Mouse (Mus musculus) forebrain, embryonic 16.5 days (tissue): Measurements from ENCODE around the gene Gm47959. TPM values are rescaled to one million over a fixed set of nuclear protein-coding genes. Genes with fewer than 3 reads are reported as not detected.
"Not testable (repeated sequence)": the region's sequence is repeated elsewhere in the genome, so short reads cannot be mapped to it uniquely, and the experiment has no call there.

ENCODE experiments used
- ATAC-seq: fragments of 200-750 bp; cut with Nextera tagmentation; 2 replicates; pipeline ENCODE4 v1.8.0; 2017; ENCODE audit warnings: mild to moderate bottlenecking, moderate library complexity
- H3K27ac ChIP-seq: fragments of 300-500 bp; sonication (generic); 2 replicates; pipeline ENCODE4 v1.5.1; 2014; ENCODE audit warnings: low read length, control low read depth
- H3K27me3 ChIP-seq: fragments of 300-500 bp; sonication (generic); replicated peaks from 2 replicates; pipeline ENCODE4 v1.6.1; 2014; ENCODE audit warnings: low read length; ENCODE audit not compliant: control insufficient read depth, insufficient read depth
- H3K36me3 ChIP-seq: fragments of 300-500 bp; sonication (generic); 2 replicates; pipeline ENCODE4 v1.6.1; 2014; ENCODE audit not compliant: control insufficient read depth, insufficient read depth
- H3K4me1 ChIP-seq: fragments of 300-500 bp; sonication (generic); replicated peaks from 2 replicates; pipeline ENCODE4 v1.6.1; 2014; ENCODE audit warnings: low read length; ENCODE audit not compliant: control insufficient read depth, insufficient read depth
- H3K4me2 ChIP-seq: fragments of 300-500 bp; sonication (generic); 2 replicates; pipeline ENCODE4 v1.6.1; 2014; ENCODE audit warnings: mild to moderate bottlenecking, low read length, control low read depth
- H3K4me3 ChIP-seq: fragments of 300-500 bp; sonication (generic); replicated peaks from 2 replicates; pipeline ENCODE4 v1.5.1; 2014; ENCODE audit warnings: mild to moderate bottlenecking, low read length, control low read depth
- H3K9ac ChIP-seq: fragments of 300-500 bp; sonication (generic); replicated peaks from 2 replicates; pipeline ENCODE4 v1.6.1; 2014; ENCODE audit warnings: low read depth, low read length, control low read depth
- H3K9me3 ChIP-seq: fragments of 300-500 bp; sonication (generic); 2 replicates; pipeline ENCODE4 v1.6.1; 2016; ENCODE audit warnings: low read length; ENCODE audit not compliant: control insufficient read depth
- WGBS: fragments of 180-500 bp; shearing (Covaris S2); extraction: QIAGEN DNeasy Blood & Tissue Kit; methylation state at CpG from one replicate; pipeline ENCODE4 v1.1.7; 2014; 5-methylcytosine and 5-hydroxymethylcytosine counted together
- polyA plus RNA-seq: library from polyadenylated mRNA; unstranded; fragments of >200 nt; fragmentation: Nextera tagmentation; extraction: Ambion mirVana; gene quantifications from 2 replicates; pipeline ENCODE4 v1.2.1, GENCODE M21; 2015

Gm47959 gene
- not detected in 2 replicates for polyA plus RNA-seq

GRCm38 (mm10) chr1:83000306-83000705 lies at the start of gene Gm47959:
TSS of gene Gm47959 (plus strand) at chr1:83000548.
- not testable (repeated sequence) for H3K9me3 ChIP-seq, H3K27ac ChIP-seq, H3K4me3 ChIP-seq, H3K4me1 ChIP-seq, H3K27me3 ChIP-seq, ATAC-seq, H3K9ac ChIP-seq, H3K36me3 ChIP-seq, H3K4me2 ChIP-seq
- 96% methylated on average over 8 of the region's 9 CpGs for WGBS

GRCm38 (mm10) chr1:82955913-82956312 lies 44.4 kb upstream of the Gm47959 start, which contains the start of gene Gm7544:
TSS of gene Gm7544 (minus strand) at chr1:82956013.
- not testable (repeated sequence) for H3K9me3 ChIP-seq, H3K27me3 ChIP-seq, H3K27ac ChIP-seq, ATAC-seq, H3K4me3 ChIP-seq, H3K36me3 ChIP-seq, H3K9ac ChIP-seq, H3K4me2 ChIP-seq, H3K4me1 ChIP-seq

GRCm38 (mm10) chr1:82959870-82960385 lies 40.4 kb upstream of the Gm47959 start, which contains the start of gene Gm47955:
TSS of gene Gm47955 (plus strand) at chr1:82960286.
- Histone ChIP-seq H3K4me1 (no peaks in the 10 kb centered on the region), H3K27me3 (no peaks in the 10 kb centered on the region), H3K4me3 (no peak within 1 kb of the TSS), H3K4me2 (no peak within 1 kb of the TSS), H3K9ac (no peak within 1 kb of the TSS), H3K9me3 (no peaks in the 10 kb centered on the region), H3K27ac (no peak within 1 kb of the TSS), H3K36me3 (no peaks in the 10 kb centered on the region)
- ATAC-seq: no peak
- WGBS: 95% methylated on average over 11 of the region's 11 CpGs

GRCm38 (mm10) chr1:82966413-82966812 lies 33.9 kb upstream of the Gm47959 start:
- no peaks in the 10 kb centered on the region for H3K4me1 ChIP-seq
- H3K4me3 ChIP-seq: no peak overlapping the region
- no peak for ATAC-seq
- no peak overlapping the region for H3K4me2 ChIP-seq
- no peaks in the 10 kb centered on the region for H3K9me3 ChIP-seq
- H3K36me3 ChIP-seq: no peaks in the 10 kb centered on the region
- no peak overlapping the region for H3K9ac ChIP-seq
- 81% methylated on average over 3 of the region's 3 CpGs for WGBS
- H3K27ac ChIP-seq: no peak overlapping the region
- H3K27me3 ChIP-seq: no peaks in the 10 kb centered on the region

GRCm38 (mm10) chr1:82972046-82972445 lies 28.3 kb upstream of the Gm47959 start:
- Histone ChIP-seq H3K9ac (no peak overlapping the region), H3K9me3 (no peaks in the 10 kb centered on the region), H3K27me3 (no peaks in the 10 kb centered on the region), H3K4me1 (no peaks in the 10 kb centered on the region), H3K36me3 (no peaks in the 10 kb centered on the region), H3K4me3 (no peak overlapping the region), H3K4me2 (no peak overlapping the region), H3K27ac (no peak overlapping the region)
- WGBS: 74% methylated on average over 4 of the region's 4 CpGs
- no peak for ATAC-seq

- ATAC-seq: no peak
- Histone ChIP-seq H3K4me1 (no peaks in the 10 kb centered on the region), H3K4me3 (no peak overlapping the region), H3K36me3 (no peaks in the 10 kb centered on the region), H3K4me2 (no peak overlapping the region), H3K9me3 (no peaks in the 10 kb centered on the region), H3K27ac (no peak overlapping the region), H3K9ac (no peak overlapping the region), H3K27me3 (no peaks in the 10 kb centered on the region)
- WGBS: 75% methylated on average over 1 of the region's 1 CpGs
Observed at GRCm38 (mm10) chr1:82973244-82973643, 27.1 kb upstream of the Gm47959 start.

GRCm38 (mm10) chr1:82973901-82974300 lies 26.4 kb upstream of the Gm47959 start:
- WGBS: 83% methylated on average over 6 of the region's 6 CpGs
- H3K4me1 ChIP-seq: no peaks in the 10 kb centered on the region

GRCm38 (mm10) chr1:82974342-82974741 lies 26.0 kb upstream of the Gm47959 start:
- Histone ChIP-seq H3K27ac (no peak overlapping the region), H3K4me2 (no peak overlapping the region), H3K27me3 (no peaks in the 10 kb centered on the region), H3K4me3 (no peak overlapping the region), H3K9me3 (no peaks in the 10 kb centered on the region), H3K9ac (no peak overlapping the region), H3K4me1 (no peaks in the 10 kb centered on the region), H3K36me3 (no peaks in the 10 kb centered on the region)
- ATAC-seq: no peak
- 91% methylated on average over 9 of the region's 9 CpGs for WGBS

More at GRCm38 (mm10) chr1:82973901-82974300, 26.4 kb upstream of the Gm47959 start:
- Histone ChIP-seq H3K36me3 (no peaks in the 10 kb centered on the region), H3K9me3 (no peaks in the 10 kb centered on the region), H3K27me3 (no peaks in the 10 kb centered on the region), H3K9ac (no peak overlapping the region), H3K4me2 (no peak overlapping the region), H3K4me3 (no peak overlapping the region), H3K27ac (no peak overlapping the region)
- no peak for ATAC-seq

GRCm38 (mm10) chr1:82975750-82976149 lies 24.6 kb upstream of the Gm47959 start:
- no peaks in the 10 kb centered on the region for H3K9me3 ChIP-seq
- 88% methylated on average over 5 of the region's 5 CpGs for WGBS
- ATAC-seq: no peak
- no peak overlapping the region for H3K4me3 ChIP-seq
- no peak overlapping the region for H3K4me2 ChIP-seq
- H3K4me1 ChIP-seq: no peaks in the 10 kb centered on the region
- H3K27me3 ChIP-seq: no peaks in the 10 kb centered on the region
- H3K9ac ChIP-seq: no peak overlapping the region
- no peaks in the 10 kb centered on the region for H3K36me3 ChIP-seq
- H3K27ac ChIP-seq: no peak overlapping the region

GRCm38 (mm10) chr1:82977840-82978239 lies 22.5 kb upstream of the Gm47959 start:
- Histone ChIP-seq H3K27me3 (no peaks in the 10 kb centered on the region), H3K9me3 (no peaks in the 10 kb centered on the region), H3K36me3 (no peaks in the 10 kb centered on the region), H3K4me3 (no peak overlapping the region), H3K4me2 (no peak overlapping the region), H3K27ac (no peak overlapping the region), H3K9ac (no peak overlapping the region), H3K4me1 (no peaks in the 10 kb centered on the region)
- ATAC-seq: no peak
